Mouse (Mus musculus) liver, embryonic 12.5 days (tissue): ENCODE data around the gene Cbfb. TPM values are rescaled to one million over a fixed set of nuclear protein-coding genes. Genes with fewer than 3 reads are reported as not detected.
A peak's percentile ranks its signal among the peaks of the same experiment; 100 is the strongest.
"Not testable (repeated sequence)": the region's sequence is repeated elsewhere in the genome, so short reads cannot be mapped to it uniquely, and the experiment has no call there.

ENCODE experiments used
- ATAC-seq: fragments of 200-750 bp; cut with Nextera tagmentation; 2 replicates; pipeline ENCODE4 v1.8.0; 2017; ENCODE audit warnings: moderate number of reproducible peaks, mild to moderate bottlenecking, moderate library complexity
- H3K27ac ChIP-seq: fragments of 300-500 bp; sonication (generic); 2 replicates; pipeline ENCODE4 v1.5.1; 2016; ENCODE audit warnings: mild to moderate bottlenecking
- H3K27me3 ChIP-seq: fragments of 300-500 bp; sonication (generic); replicated peaks from 2 replicates; pipeline ENCODE4 v1.6.1; 2016; ENCODE audit warnings: mild to moderate bottlenecking, moderate library complexity
- H3K36me3 ChIP-seq: fragments of 300-500 bp; sonication (generic); 2 replicates; pipeline ENCODE4 v1.6.1; 2016; ENCODE audit warnings: mild to moderate bottlenecking, moderate library complexity
- H3K4me1 ChIP-seq: fragments of 300-500 bp; sonication (generic); 2 replicates; pipeline ENCODE4 v1.6.1; 2016
- H3K4me2 ChIP-seq: fragments of 300-500 bp; sonication (generic); 2 replicates; pipeline ENCODE4 v1.6.1; 2016; ENCODE audit warnings: mild to moderate bottlenecking, moderate library complexity
- H3K4me3 ChIP-seq: fragments of 300-500 bp; sonication (generic); 2 replicates; pipeline ENCODE4 v1.5.1; 2016; ENCODE audit warnings: mild to moderate bottlenecking, moderate library complexity
- H3K9ac ChIP-seq: fragments of 300-500 bp; sonication (generic); 2 replicates; pipeline ENCODE4 v1.6.1; 2016; ENCODE audit warnings: mild to moderate bottlenecking, moderate library complexity
- H3K9me3 ChIP-seq: fragments of 300-500 bp; sonication (generic); replicated peaks from 2 replicates; pipeline ENCODE4 v1.6.1; 2016; ENCODE audit warnings: mild to moderate bottlenecking, moderate library complexity
- WGBS: fragments of 180-500 bp; shearing (Covaris S2); methylation state at CpG from one replicate; pipeline ENCODE4 v1.1.7; 2016; ENCODE audit not compliant: insufficient replicate concordance; 5-methylcytosine and 5-hydroxymethylcytosine counted together
- polyA plus RNA-seq: library from polyadenylated mRNA; unstranded; fragments of >200 nt; fragmentation: Nextera tagmentation; extraction: Ambion mirVana; gene quantifications from 2 replicates; pipeline ENCODE4 v1.2.1, GENCODE M21; 2016

Cbfb gene
- polyA plus RNA-seq, 1 experiment from 2014 or later = 19.1 TPM

GRCm38 (mm10) chr8:105161121-105161652 lies 9.3 kb upstream of the Cbfb start:
- H3K9me3 ChIP-seq = no peaks in the 10 kb centered on the region
- no peaks in the 10 kb centered on the region for H3K36me3 ChIP-seq
- H3K27me3 ChIP-seq = peaks cover 4% of the 10 kb centered on the region
- H3K4me3 ChIP-seq = no peak overlapping the region
- no peak overlapping the region for H3K27ac ChIP-seq
- 51% methylated on average over 3 of the region's 3 CpGs for WGBS
- ATAC-seq = no peak
- no peak overlapping the region for H3K9ac ChIP-seq
- no peak overlapping the region for H3K4me2 ChIP-seq
- no peaks in the 10 kb centered on the region; the same call in 1 of the 2 replicates for H3K4me1 ChIP-seq

- Histone ChIP-seq H3K9ac (no peak overlapping the region), H3K4me3 (no peak overlapping the region), H3K36me3 (no peaks in the 10 kb centered on the region), H3K4me1 (no peaks in the 10 kb centered on the region; the same call in 1 of the 2 replicates), H3K27ac (0 out of 2 replicates have a peak overlapping the region, but pooled peaks have one; percentile 6), H3K9me3 (no peaks in the 10 kb centered on the region), H3K27me3 (peaks cover 16% of the 10 kb centered on the region), H3K4me2 (no peak overlapping the region)
- WGBS = 32% methylated on average over 6 of the region's 6 CpGs
- no peak for ATAC-seq
Measured at GRCm38 (mm10) chr8:105164272-105164902, 6.1 kb upstream of the Cbfb start.

GRCm38 (mm10) chr8:105165191-105165590 lies 5.3 kb upstream of the Cbfb start:
- Histone ChIP-seq H3K27me3 (peaks cover 24% of the 10 kb centered on the region), H3K4me1 (peaks cover 2% of the 10 kb centered on the region; the same call in 1 of the 2 replicates), H3K9ac (no peak overlapping the region), H3K4me2 (no peak overlapping the region), H3K4me3 (no peak overlapping the region), H3K27ac (no peak overlapping the region), H3K9me3 (no peaks in the 10 kb centered on the region), H3K36me3 (no peaks in the 10 kb centered on the region)
- no peak for ATAC-seq
- 80% methylated on average over 2 of the region's 2 CpGs for WGBS

- no peak overlapping the region for H3K27ac ChIP-seq
- WGBS = 66% methylated on average over 2 of the region's 2 CpGs
- H3K4me3 ChIP-seq = no peak overlapping the region
- no peaks in the 10 kb centered on the region for H3K36me3 ChIP-seq
- no peak overlapping the region for H3K9ac ChIP-seq
- H3K4me2 ChIP-seq = no peak overlapping the region
- H3K4me1 ChIP-seq = peaks cover 21% of the 10 kb centered on the region
- peaks cover 44% of the 10 kb centered on the region for H3K27me3 ChIP-seq
- no peaks in the 10 kb centered on the region for H3K9me3 ChIP-seq
- ATAC-seq = no peak
Measured at GRCm38 (mm10) chr8:105167116-105167515, 3.4 kb upstream of the Cbfb start.

- H3K27ac ChIP-seq = no peak overlapping the region
- no peak overlapping the region for H3K9ac ChIP-seq
- H3K36me3 ChIP-seq = no peaks in the 10 kb centered on the region
- no peak for ATAC-seq
- peaks cover 47% of the 10 kb centered on the region for H3K27me3 ChIP-seq
- no peak overlapping the region for H3K4me2 ChIP-seq
- H3K4me1 ChIP-seq = peaks cover 21% of the 10 kb centered on the region
- WGBS = 45% methylated on average over 3 of the region's 3 CpGs
- no peak overlapping the region for H3K4me3 ChIP-seq
- H3K9me3 ChIP-seq = no peaks in the 10 kb centered on the region
Measured at GRCm38 (mm10) chr8:105169582-105169981, 892 bp upstream of the Cbfb start.

GRCm38 (mm10) chr8:105170041-105170380 lies 463 bp upstream of the Cbfb start:
- WGBS = 5% methylated on average over 5 of the region's 5 CpGs
- Histone ChIP-seq H3K36me3 (no peaks in the 10 kb centered on the region), H3K27me3 (peaks cover 47% of the 10 kb centered on the region), H3K4me2 (peak overlapping the region; percentile 94), H3K4me1 (peaks cover 21% of the 10 kb centered on the region), H3K27ac (no peak overlapping the region), H3K9ac (peak overlapping the region; percentile 70), H3K9me3 (no peaks in the 10 kb centered on the region), H3K4me3 (peak overlapping the region; percentile 69)
- ATAC-seq = peak; percentile 4; the same call in 1 of the 2 replicates

- H3K36me3 ChIP-seq = peaks cover 5% of the 10 kb centered on the region
- peaks cover 21% of the 10 kb centered on the region for H3K4me1 ChIP-seq
- 1% methylated on average over 92 of the region's 92 CpGs for WGBS
- H3K4me2 ChIP-seq = peak overlapping the region; percentile 94
- H3K27me3 ChIP-seq = peaks cover 47% of the 10 kb centered on the region
- no peaks in the 10 kb centered on the region for H3K9me3 ChIP-seq
- peak overlapping the region; percentile 69 for H3K4me3 ChIP-seq
- peak overlapping the region; percentile 70 for H3K9ac ChIP-seq
- ATAC-seq = peak; percentile 28
- peak overlapping the region; percentile 84 for H3K27ac ChIP-seq
Measured at GRCm38 (mm10) chr8:105171116-105172002, 885 bp downstream of the Cbfb start.

- peaks cover 21% of the 10 kb centered on the region for H3K4me1 ChIP-seq
- H3K9ac ChIP-seq = peak overlapping the region; percentile 70; the same call in 1 of the 2 replicates
- H3K4me3 ChIP-seq = peak overlapping the region; percentile 69
- ATAC-seq = no peak
- peak overlapping the region; percentile 94 for H3K4me2 ChIP-seq
- H3K9me3 ChIP-seq = no peaks in the 10 kb centered on the region
- peaks cover 47% of the 10 kb centered on the region for H3K27me3 ChIP-seq
- 14% methylated on average over 6 of the region's 6 CpGs for WGBS
- peaks cover 11% of the 10 kb centered on the region for H3K36me3 ChIP-seq
- H3K27ac ChIP-seq = no peak overlapping the region
Measured at GRCm38 (mm10) chr8:105172003-105172362, 1.5 kb downstream of the Cbfb start.

- H3K27ac ChIP-seq, H3K9me3 ChIP-seq, H3K4me2 ChIP-seq, H3K4me3 ChIP-seq, ATAC-seq, H3K9ac ChIP-seq: not testable (repeated sequence)
- WGBS = 79% methylated on average over 3 of the region's 3 CpGs
- Histone ChIP-seq H3K36me3 (peaks cover 20% of the 10 kb centered on the region), H3K4me1 (peaks cover 18% of the 10 kb centered on the region), H3K27me3 (peaks cover 26% of the 10 kb centered on the region)
Measured at GRCm38 (mm10) chr8:105175287-105175686, 4.8 kb downstream of the Cbfb start.

GRCm38 (mm10) chr8:105178211-105178800 lies 7.8 kb downstream of the Cbfb start:
- Histone ChIP-seq H3K27ac (no peak overlapping the region), H3K27me3 (0 out of 2 replicates have a peak, but pooled peaks cover 3% of the 10 kb centered on the region), H3K4me1 (no peaks in the 10 kb centered on the region), H3K4me2 (no peak overlapping the region), H3K9me3 (no peaks in the 10 kb centered on the region), H3K9ac (no peak overlapping the region), H3K36me3 (peaks cover 20% of the 10 kb centered on the region), H3K4me3 (no peak overlapping the region)
- no peak for ATAC-seq
- WGBS = 79% methylated on average over 6 of the region's 6 CpGs

- WGBS = 56% methylated on average over 1 of the region's 1 CpGs
- H3K4me1 ChIP-seq = no peaks in the 10 kb centered on the region
- no peak overlapping the region for H3K9ac ChIP-seq
- H3K36me3 ChIP-seq = peaks cover 11% of the 10 kb centered on the region
- H3K9me3 ChIP-seq = no peaks in the 10 kb centered on the region
- no peak overlapping the region for H3K27ac ChIP-seq
- no peak overlapping the region for H3K4me2 ChIP-seq
- no peak for ATAC-seq
- no peaks in the 10 kb centered on the region for H3K27me3 ChIP-seq
- no peak overlapping the region for H3K4me3 ChIP-seq
Measured at GRCm38 (mm10) chr8:105182201-105182600, 11.7 kb downstream of the Cbfb start.
